Mouse (Mus musculus) gastrocnemius, postnatal 14 days (tissue): Measurements from ENCODE around the gene Bmp2k. TPM values are rescaled to one million over a fixed set of nuclear protein-coding genes. Genes with fewer than 3 reads are reported as not detected.

Source experiments
- DNase-seq: peaks from one replicate; pipeline ENCODE4 v3.0.0; 2021; ENCODE audit warnings: mixed read lengths
- intact Hi-C: fragments of 180-260 bp; cut with DNase I; formaldehyde crosslinking; loops from one replicate; pipeline ENCODE4 v1.15.1; 2025; ENCODE audit warnings: low total_unique reads
- total RNA-seq, 2 experiments: library from RNA; stranded (reverse); gene quantifications; 2 replicates each; pipeline ENCODE4 v1.2.3; 2021

Bmp2k gene
- total RNA-seq, 2 experiments from 2014 or later: 10.5 to 11.3 TPM

GRCm38 (mm10) chr5:96969705-96970471 is 27.6 kb upstream of the Bmp2k start:
- no peak for DNase-seq
- intact Hi-C loops: no loop called here

DNA sequence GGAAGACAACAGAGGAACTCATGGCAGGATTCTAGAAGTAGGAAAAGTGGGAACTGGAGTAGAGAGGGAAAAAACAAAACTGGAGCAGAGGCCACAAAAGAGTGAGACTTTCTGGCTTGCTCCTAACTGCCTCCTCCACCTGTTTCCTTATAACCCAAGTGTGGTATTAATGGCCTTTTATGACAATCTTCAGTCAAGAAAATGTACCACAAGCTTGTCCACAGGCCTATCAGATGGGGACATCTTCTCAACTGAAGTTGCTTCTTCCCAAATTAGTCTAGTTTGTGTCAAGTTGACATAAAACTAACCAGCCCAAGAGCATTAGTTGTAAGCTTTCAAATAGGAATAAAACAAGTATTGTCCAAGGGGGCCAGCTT is 27.0 kb upstream of the Bmp2k start:
- no peak for DNase-seq
- intact Hi-C loops: no loop called here

DNA sequence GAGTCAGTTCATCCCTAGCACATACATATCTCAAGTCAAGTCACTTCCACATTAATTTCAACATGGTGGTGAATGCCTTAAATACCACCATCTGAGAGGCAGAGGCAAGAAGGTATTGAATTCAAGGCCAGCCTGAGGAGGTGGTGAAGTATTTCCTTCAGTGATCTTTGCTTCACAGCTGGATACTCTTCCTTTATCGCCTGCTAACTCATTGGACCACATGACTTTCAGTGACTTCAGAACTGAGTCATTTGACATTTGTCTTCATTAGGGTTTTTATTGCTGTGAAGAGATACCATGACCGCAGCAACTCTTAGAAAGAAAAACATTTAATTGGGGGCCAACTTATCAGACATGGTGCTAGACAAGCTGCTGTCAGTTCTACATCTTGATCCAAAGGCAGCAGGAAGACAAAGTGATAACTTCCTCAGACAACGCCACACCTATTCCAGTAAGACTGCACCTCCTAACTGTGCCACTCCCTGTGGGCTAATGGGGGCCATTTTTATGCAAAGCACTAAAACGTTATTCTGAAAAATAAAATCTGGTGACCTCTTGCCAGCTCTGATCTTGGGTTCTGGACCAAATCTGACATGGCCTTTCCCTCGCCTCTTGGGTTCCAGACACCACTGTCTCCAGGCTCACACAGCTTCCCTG is 24.9 kb upstream of the Bmp2k start:
- DNase-seq: no peak
- intact Hi-C loops: no loop called here

DNA sequence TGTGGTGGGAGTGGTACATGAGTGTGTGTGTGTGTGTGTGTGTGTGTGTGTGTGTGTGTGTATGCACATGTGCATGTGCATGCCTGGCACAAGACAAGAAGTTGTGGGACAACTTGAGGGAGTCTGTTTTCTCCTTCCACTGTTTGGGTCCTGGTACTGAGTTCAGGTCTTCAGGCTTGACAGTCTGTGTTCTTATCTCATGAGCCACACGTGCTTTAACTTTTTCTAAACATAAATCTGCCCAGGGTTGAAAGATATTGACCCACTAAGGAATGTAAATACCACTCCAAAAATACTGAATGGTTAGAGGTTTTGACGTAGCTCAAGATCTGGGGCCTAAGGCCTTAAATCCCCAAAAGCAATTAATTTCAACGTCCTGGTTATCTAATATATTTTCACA is 23.8 kb upstream of the Bmp2k start:
- intact Hi-C loops: no loop called here
- no peak for DNase-seq

DNA sequence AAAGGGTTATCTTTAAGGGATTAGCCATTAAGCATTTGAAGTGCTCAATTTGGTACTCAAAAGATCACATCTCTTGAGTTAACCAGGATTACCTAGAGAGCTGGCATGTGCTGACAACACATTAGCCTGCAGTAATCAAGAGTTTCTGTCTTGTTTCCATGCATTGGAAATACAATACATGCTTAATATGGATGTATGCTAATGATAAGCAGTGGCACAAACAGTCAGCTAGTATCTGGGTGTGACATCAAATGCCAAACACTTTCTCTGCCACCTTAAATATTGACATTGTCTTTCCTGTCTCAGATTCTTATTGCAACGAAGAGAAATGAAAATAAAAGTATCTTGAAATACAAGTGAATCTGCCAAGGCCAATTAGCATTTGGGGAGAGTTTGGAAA is 22.8 kb upstream of the Bmp2k start:
- intact Hi-C loops: no loop called here
- no peak for DNase-seq

- intact Hi-C loops: no loop called here
- no peak for DNase-seq
These were observed 22.4 kb upstream of the Bmp2k start for GRCm38 (mm10) chr5:96975112-96975511.

GRCm38 (mm10) chr5:96976150-96976549 is 21.3 kb upstream of the Bmp2k start:
- intact Hi-C loops: no loop called here
- no peak for DNase-seq

- intact Hi-C loops: no loop called here
- DNase-seq: no peak
These were observed 18.0 kb upstream of the Bmp2k start for GRCm38 (mm10) chr5:96979296-96980007.

- no peak for DNase-seq
- intact Hi-C loops: no loop called here
These were observed 17.4 kb upstream of the Bmp2k start for GRCm38 (mm10) chr5:96980008-96980634.

DNA sequence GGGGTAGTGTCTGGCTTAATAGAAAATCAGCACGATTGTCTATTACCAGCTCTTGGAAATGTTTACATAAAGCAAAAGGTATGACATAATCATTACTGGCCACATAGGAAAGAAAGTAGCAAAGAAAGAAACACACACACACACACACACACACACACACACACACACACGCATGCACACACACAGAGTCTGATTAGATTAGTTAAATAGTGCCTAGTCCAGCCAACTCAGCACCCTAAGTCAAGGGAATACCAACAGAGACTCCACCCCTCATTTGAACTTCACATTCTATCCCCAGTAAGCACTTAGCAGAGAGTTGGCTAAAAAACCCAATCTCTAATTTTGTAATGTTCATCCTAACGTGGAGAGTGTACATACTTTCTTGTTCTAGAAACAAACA is 15.5 kb upstream of the Bmp2k start:
- no peak for DNase-seq
- intact Hi-C loops: no loop called here

- no peak for DNase-seq
- intact Hi-C loops: no loop called here
These were observed 14.3 kb upstream of the Bmp2k start for GRCm38 (mm10) chr5:96983142-96983541.

- intact Hi-C loops: no loop called here
- no peak for DNase-seq
These were observed 10.6 kb upstream of the Bmp2k start for GRCm38 (mm10) chr5:96986850-96987249.

DNA sequence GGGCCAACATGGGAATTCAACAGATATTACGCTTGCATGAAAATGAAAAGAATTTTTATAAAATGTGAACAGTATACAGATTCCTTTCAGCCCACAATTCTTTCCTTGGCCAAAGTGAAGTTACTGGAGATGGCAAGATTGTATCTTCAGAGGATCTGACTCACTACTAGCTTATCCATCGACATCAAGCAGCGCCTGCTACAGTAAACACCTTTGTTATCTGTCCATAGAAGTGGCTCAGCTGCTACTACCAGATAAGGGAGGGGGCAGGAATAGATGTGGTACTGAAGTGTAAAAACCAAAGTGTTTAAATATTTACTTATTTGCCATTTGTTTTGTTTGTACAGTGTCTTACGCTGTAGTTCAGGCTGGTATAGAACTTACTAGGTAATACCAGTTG is 8.6 kb upstream of the Bmp2k start:
- intact Hi-C loops: no loop called here
- no peak for DNase-seq

DNA sequence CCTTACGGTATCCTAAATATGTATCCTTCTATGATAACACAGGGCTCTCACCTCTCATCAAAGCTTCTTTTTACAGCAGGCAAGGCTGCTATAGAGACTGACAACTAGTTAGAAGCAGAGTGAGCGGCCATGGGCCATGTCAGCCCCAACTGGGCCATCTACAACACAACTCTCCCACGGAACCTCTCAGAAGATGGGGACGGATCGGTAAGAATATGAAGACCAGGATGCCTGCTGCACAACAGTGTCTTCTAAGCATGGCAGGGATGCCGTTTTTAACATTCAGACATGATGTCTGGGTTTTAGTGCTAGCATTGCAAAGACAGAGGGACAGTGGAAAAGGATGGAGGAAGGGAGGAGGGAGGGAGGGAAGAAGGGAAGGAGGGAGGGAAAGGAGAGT is 6.3 kb upstream of the Bmp2k start:
- intact Hi-C loops: no loop called here
- no peak for DNase-seq

DNA sequence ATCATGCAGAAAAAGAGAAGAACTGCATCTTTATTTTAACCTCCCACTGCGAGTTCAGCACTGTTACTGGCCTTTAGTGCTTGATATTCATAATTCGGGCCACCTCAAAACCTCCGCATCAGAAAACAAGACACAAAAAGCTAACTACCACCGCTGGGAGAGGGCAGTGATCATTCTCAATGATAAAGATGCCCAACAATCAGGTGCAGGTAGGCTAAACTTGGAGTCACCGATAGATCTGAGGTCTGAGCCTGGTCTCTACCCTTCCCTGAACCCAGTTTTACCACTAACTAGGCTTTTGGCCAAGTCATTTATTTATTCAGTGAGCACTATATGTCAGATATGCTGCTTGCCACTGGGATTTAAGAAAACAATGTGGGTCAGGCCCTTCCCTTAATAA is 4.8 kb upstream of the Bmp2k start:
- intact Hi-C loops: no loop called here
- no peak for DNase-seq

DNA sequence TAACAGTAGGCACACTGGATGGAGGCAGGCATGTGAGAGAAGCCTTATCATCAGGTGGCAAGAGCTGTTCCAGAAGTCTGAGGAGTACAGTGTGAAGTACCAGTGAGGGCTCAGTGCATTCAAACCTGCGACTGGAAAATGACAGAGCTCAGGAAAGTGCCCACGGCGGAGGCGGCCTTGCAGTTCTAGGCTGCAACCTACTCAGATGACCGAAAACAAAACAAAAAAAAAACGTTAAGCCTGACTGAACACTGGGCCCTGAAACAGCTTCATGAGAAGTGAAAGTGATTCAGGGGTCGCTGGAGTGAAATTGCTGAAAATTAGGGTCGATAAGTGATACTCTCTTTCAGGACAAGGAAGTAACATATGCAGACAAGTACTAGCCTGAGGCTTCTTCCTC is 4.4 kb upstream of the Bmp2k start:
- DNase-seq: no peak
- intact Hi-C loops: no loop called here

DNA sequence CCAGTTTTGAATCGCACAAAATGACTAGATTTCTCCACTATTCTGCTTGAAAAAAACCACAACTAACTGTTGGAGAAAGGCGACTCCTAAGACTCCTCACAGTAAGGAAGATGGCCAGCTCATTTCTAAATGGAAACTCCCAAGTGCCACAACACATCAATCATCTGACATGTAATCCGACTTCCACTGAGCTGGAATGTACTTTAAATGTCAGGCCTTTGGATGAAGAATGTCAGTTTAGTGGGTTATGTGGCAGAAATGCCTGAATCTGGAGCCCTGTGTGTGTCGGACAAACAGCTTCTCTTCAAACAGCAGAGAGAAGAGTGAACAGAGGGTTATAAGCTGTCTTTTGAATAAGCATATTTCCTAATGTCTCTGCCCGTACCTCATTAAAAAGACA is 1.7 kb upstream of the Bmp2k start:
- DNase-seq: no peak
- intact Hi-C loops: no loop called here

- intact Hi-C loops: no loop called here
- DNase-seq: no peak
These were observed 834 bp upstream of the Bmp2k start for GRCm38 (mm10) chr5:96996401-96997309.

DNA sequence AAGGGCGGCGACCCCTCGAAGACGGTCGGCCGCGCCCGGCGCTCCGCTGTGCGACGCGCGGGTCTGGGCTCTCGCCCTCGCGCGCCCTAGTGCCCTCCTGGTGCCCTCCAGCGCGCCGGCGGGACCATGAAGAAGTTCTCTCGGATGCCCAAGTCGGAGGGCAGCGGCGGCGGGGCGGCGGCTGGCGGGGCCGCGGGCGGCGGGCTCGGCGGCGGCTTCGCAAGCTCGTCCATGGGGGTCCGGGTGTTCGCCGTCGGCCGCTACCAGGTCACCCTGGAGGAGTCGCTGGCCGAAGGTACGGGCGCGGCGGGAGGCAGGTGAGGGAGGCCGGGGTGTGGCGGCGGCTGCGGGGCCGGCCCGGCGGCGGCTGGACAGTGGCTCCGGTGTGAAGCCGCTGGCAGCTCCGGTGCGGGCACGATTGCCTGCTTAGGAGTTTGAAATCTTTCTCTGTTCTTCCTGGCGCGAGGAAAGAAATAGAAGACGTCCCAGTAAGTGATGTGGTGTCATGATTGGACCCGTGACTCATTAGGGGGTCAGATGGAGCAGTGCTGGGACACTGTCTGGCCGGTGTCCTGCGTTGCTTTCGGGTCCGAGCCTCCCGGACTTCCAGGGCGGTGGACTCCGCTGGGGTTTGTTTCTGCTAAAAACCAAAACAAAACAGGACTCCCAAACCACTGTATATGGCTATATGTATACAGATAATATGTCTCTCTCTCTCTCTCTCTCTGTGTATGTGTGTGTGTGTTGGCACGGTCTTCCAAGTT is 495 bp downstream of the Bmp2k start:
- intact Hi-C loops: no loop called here
- peak; percentile 50 for DNase-seq
